Mouse (Mus musculus): ENCODE results near the gene Tbcd. TPM values are rescaled to one million over a fixed set of nuclear protein-coding genes. Genes with fewer than 3 reads are reported as not detected.

Tbcd gene
- polyA plus RNA-seq, 1 experiment from 2014 or later: 54.2 TPM

DNA sequence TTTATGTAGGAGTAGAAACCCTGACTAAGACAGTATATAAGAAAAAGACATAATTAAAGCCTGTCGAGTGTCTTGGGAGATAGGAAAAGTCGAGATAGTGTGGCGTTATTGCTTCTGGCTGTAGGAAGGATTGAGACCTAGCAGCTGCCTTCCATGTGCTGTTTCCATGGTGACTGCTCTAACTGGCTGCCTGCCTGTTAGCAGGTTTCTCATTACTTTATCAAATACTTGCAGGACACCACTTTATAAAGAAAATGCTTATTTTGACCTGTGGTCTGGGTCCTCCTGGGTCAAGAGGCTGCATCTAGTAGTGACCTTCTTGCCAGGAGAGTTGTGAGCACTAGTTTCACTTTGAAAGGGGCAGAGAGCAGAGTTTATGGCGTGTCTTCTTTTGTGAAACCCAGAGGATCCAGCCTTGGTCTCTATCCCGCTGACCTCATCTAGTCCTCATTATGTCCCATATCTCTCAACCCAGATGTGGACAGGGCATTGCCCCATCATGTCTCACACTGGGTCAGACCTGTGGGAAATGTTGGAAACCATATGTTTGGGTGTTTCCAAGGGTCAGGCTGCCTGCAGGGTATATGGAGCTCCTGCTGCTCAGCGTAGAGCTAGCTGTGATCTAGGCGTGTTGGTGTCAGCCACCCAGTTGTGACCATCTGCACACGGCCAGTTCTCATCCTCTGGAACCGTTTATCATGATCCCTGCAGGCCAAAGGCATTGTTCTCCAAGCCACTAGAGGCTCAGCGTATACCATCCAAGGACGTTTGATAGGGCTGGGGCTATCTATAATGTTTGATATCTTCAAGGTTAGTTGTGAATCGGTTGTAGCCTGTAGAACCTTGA lies 97.5 kb downstream of the Tbcd start:
- Histone ChIP-seq H3K4me3 (no peak overlapping the region), H3K36me3 (no peaks in the 10 kb centered on the region), H3K9me3 (replicated peaks) (no peaks in the 10 kb centered on the region), H3K27ac (replicated peaks) (peak overlapping the region; percentile 77), H3K27me3 (ENCODE audit: low read depth, poor library complexity, severe bottlenecking) (no peaks in the 10 kb centered on the region), H3K4me1 (peaks cover 33% of the 10 kb centered on the region)
- WGBS: 75% methylated on average over 12 of the region's 12 CpGs
- DNase-seq (ENCODE audit: low spot score): peak; percentile 18

DNA sequence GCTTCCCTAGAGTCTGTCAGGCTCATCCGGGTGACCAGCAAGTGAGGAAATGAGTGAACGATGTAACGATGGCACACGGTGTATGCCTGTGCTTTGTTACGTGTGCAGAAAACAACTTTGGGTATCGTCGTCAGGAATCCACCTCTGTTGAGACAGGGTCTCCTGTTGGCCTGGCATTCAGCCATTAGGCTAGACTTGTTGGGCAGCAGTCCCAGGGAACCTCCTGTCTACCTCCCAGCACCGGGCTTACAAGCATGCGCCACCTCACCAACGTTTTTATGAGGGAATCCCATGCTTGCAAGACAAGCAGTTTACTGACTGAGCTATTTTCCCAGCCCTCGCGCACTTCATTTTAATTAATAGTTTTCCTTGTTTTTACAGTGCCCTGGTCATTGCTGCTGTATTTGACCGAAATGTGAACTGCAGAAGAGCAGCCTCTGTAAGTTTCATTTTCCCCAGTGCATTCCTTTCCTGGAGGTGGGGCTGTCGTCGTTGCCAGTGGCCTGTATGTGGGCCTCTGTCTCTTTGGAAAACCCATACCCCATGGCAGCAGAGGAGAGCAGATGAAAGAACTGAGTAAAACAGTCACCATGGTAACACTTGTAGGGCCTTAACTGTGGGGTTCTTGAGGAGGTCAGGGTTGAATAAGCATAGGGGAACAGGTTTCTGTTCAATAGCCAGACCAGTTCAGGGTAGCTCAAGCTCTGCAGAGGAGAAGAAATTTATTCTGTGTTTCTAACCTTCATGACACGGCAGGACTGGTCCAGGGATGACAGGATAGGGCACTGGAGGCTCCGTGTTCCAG lies 98.3 kb downstream of the Tbcd start:
- peak; percentile 17 for DNase-seq (ENCODE audit: low spot score)

DNA sequence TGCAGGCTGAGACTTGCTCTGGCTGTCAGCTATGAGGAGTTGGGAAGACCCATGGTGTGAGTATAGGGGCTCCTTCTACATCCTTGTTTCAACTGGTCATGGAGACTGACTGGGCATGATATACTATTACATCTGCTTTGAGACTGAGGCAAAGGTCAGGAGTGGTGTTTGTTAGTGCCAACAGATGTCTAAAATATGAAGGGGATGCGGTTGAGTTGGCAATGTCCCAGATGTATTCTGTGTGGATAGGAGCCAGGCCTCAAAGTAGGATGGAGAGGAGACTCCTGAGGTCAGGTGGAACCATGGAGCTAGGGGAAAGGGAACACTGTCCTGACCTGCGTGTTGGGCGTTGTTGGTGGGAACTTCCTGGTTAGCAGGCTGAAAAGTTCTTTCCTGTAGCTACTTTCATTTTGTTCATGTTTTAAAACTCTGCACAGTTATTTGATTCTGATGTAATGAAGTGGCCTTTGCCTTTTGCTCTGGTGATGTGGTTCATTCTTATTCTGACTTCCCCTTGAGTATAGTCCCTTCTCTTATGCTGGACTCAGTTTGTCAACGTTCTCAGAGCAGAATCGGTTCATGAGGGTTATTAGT lies 99.6 kb downstream of the Tbcd start:
- no peaks in the 10 kb centered on the region for H3K9me3 ChIP-seq (replicated peaks)
- H3K27ac ChIP-seq (replicated peaks): peak overlapping the region; percentile 77
- peaks cover 33% of the 10 kb centered on the region for H3K4me1 ChIP-seq
- DNase-seq (ENCODE audit: low spot score): no peak
- 93% methylated on average over 5 of the region's 5 CpGs for WGBS
- no peaks in the 10 kb centered on the region for H3K27me3 ChIP-seq (ENCODE audit: low read depth, poor library complexity, severe bottlenecking)
- 0 out of 2 replicates have a peak, but pooled peaks cover 2% of the 10 kb centered on the region for H3K36me3 ChIP-seq
- no peak overlapping the region for H3K4me3 ChIP-seq

More for the DNA sequence above, 98.3 kb downstream of the Tbcd start:
- Histone ChIP-seq H3K4me1 (peaks cover 33% of the 10 kb centered on the region), H3K4me3 (no peak overlapping the region), H3K9me3 (replicated peaks) (no peaks in the 10 kb centered on the region), H3K27me3 (ENCODE audit: low read depth, poor library complexity, severe bottlenecking) (no peaks in the 10 kb centered on the region), H3K27ac (replicated peaks) (peak overlapping the region; percentile 77), H3K36me3 (no peaks in the 10 kb centered on the region)
- WGBS: 72% methylated on average over 17 of the region's 17 CpGs

DNA sequence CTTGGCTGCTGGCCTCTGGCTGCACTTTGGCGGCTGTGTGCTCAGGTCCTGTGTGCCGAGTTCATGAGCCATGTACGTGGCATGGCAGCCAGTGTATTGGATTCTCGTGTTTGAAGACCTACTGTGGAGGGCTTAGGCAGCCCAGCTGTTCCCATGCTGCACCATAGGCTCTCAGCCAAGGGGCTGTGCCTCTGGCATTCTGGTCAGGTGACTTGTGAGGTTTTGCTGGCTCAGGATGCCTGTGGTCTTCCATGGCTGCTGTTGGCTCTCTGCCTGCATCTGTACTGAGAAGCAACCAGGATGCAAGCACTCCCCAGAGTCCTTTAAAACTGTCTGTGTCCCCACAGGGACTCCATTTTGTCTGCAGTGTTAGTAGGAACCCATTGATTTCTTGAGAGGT lies 100.4 kb downstream of the Tbcd start:
- Histone ChIP-seq H3K9me3 (replicated peaks) (no peaks in the 10 kb centered on the region), H3K27me3 (ENCODE audit: low read depth, poor library complexity, severe bottlenecking) (no peaks in the 10 kb centered on the region), H3K4me1 (peaks cover 33% of the 10 kb centered on the region), H3K4me3 (no peak overlapping the region), H3K36me3 (peaks cover 5% of the 10 kb centered on the region; the same call in 1 of the 2 replicates), H3K27ac (replicated peaks) (no peak overlapping the region)
- no peak for DNase-seq (ENCODE audit: low spot score)
- WGBS: 86% methylated on average over 4 of the region's 4 CpGs

DNA sequence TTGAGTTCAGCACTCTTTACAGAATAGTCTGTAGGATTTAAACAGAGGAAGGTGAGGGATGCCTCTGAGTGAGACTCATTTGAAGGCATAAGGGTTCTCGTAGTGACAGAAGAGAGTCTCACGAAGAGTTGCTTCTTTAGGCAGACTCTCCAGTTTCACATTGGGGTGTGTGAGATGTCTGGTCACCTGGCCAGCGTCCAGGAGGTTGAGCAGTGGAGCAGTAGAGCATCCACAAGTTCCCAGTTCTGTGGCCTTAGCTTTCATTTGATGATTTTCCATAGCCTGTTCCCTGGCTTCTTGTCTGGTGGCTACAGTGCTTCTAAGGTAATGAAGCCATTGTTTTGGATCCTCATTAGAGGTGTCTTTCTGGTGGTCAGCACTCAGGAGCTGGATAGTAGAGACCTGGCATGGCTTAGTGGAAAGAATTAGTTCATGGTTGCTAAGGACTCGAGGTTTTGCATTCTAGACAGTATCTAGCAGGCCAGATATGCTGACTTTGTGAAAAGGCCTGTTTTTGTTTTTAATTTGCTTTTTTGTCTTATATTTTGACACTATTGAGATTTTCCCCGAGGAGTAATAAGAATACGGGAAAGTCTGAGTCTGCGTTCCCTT lies 101.2 kb downstream of the Tbcd start:
- peaks cover 13% of the 10 kb centered on the region for H3K36me3 ChIP-seq
- no peaks in the 10 kb centered on the region for H3K27me3 ChIP-seq (ENCODE audit: low read depth, poor library complexity, severe bottlenecking)
- no peak for DNase-seq (ENCODE audit: low spot score)
- 93% methylated on average over 7 of the region's 7 CpGs for WGBS
- H3K4me1 ChIP-seq: peaks cover 33% of the 10 kb centered on the region
- no peak overlapping the region for H3K4me3 ChIP-seq
- H3K27ac ChIP-seq (replicated peaks): no peak overlapping the region
- H3K9me3 ChIP-seq (replicated peaks): no peaks in the 10 kb centered on the region

DNA sequence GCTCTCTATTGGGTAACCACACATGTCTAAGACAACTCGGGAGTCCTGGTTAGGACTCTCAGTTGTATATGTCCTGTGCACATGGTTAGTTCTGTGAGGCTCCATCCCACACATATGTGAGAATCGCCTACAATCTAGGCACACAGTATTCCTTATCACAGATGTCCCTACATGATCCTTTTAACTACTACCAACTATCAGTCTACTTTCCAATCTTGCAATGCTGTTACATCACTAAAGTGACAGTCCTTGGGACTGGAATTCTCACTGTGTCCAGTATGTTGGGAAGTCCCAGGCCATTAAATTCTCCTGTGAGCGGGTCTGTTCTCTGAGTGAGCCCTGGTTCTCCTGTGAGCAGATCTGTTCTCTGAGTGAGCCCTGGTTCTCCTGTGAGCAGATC lies 101.7 kb downstream of the Tbcd start:
- Histone ChIP-seq H3K9me3 (replicated peaks) (no peaks in the 10 kb centered on the region), H3K27me3 (ENCODE audit: low read depth, poor library complexity, severe bottlenecking) (no peaks in the 10 kb centered on the region), H3K4me1 (peaks cover 30% of the 10 kb centered on the region), H3K36me3 (peaks cover 16% of the 10 kb centered on the region), H3K4me3 (no peak overlapping the region), H3K27ac (replicated peaks) (no peak overlapping the region)
- 98% methylated on average over 3 of the region's 3 CpGs for WGBS
- no peak for DNase-seq (ENCODE audit: low spot score)

DNA sequence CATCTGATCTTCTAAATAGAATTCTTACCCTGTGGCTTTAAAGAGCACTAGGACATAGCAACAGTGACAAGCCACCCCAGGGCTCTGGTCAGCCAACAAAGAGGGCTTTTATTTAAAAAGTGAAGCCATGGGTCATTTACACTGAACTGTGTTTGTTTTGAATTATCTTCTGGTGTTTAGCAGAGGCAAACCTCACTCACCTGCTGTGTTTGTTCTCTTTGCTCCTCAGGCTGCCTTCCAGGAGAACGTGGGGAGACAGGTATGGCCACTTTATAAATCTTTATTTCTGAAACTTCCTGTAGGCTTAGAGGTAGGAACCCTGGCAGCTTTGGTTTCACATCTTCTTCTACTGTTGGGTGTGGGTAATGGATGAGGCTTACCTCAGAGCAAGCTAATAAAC lies 105.0 kb downstream of the Tbcd start:
- H3K4me3 ChIP-seq: no peak overlapping the region
- H3K4me1 ChIP-seq: no peaks in the 10 kb centered on the region
- WGBS: 87% methylated on average over 1 of the region's 1 CpGs
- DNase-seq (ENCODE audit: low spot score): no peak
- no peaks in the 10 kb centered on the region for H3K27me3 ChIP-seq (ENCODE audit: low read depth, poor library complexity, severe bottlenecking)
- H3K9me3 ChIP-seq (replicated peaks): no peaks in the 10 kb centered on the region
- peaks cover 16% of the 10 kb centered on the region for H3K36me3 ChIP-seq
- no peak overlapping the region for H3K27ac ChIP-seq (replicated peaks)

DNA sequence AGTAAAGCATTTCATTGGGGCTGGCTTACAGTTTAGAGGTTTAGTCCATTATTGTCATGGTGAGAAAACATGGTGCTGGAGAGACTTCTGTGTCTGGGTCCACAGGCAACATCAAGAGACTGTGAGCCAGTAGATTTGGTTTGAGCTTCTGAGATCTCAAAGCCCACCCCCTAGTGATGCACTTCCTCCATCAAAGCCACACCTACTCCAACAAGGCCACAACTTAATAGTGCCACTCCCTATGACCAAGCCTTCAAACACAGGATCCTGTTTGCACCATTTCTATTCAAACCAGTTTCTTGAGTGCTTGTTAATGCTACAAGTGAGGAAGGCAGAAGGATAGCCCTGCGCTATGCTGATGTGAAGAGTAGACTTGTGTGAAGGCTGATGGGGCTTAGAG lies 106.2 kb downstream of the Tbcd start:
- Histone ChIP-seq H3K4me3 (no peak overlapping the region), H3K27ac (replicated peaks) (no peak overlapping the region), H3K27me3 (ENCODE audit: low read depth, poor library complexity, severe bottlenecking) (no peaks in the 10 kb centered on the region), H3K9me3 (replicated peaks) (no peaks in the 10 kb centered on the region), H3K36me3 (peaks cover 16% of the 10 kb centered on the region), H3K4me1 (no peaks in the 10 kb centered on the region)
- no peak for DNase-seq (ENCODE audit: low spot score)
- 92% methylated on average over 1 of the region's 1 CpGs for WGBS

DNA sequence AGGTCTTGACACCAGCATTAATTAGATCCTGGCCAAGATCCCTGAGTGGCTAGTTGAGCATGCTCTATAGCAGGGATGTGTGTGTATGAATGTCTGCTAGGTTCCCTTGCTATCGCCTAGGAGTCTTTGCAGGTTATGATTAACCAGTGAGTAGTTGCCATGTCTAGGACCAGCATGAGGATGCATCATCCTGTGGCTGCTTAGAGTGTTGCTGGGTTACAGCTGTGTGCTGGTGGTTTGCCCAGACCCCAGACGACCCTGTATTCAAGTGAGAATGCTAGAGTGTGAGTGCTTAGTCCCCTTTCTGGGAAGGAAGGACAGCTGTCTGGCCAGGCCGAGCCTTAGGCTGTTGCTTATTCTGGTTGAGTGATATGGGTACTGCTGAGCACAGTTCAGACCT lies 106.8 kb downstream of the Tbcd start:
- H3K4me3 ChIP-seq: no peak overlapping the region
- WGBS: 90% methylated on average over 3 of the region's 3 CpGs
- H3K36me3 ChIP-seq: peaks cover 16% of the 10 kb centered on the region
- DNase-seq (ENCODE audit: low spot score): no peak
- no peaks in the 10 kb centered on the region for H3K9me3 ChIP-seq (replicated peaks)
- H3K27ac ChIP-seq (replicated peaks): no peak overlapping the region
- H3K4me1 ChIP-seq: no peaks in the 10 kb centered on the region
- H3K27me3 ChIP-seq (ENCODE audit: low read depth, poor library complexity, severe bottlenecking): no peaks in the 10 kb centered on the region

DNA sequence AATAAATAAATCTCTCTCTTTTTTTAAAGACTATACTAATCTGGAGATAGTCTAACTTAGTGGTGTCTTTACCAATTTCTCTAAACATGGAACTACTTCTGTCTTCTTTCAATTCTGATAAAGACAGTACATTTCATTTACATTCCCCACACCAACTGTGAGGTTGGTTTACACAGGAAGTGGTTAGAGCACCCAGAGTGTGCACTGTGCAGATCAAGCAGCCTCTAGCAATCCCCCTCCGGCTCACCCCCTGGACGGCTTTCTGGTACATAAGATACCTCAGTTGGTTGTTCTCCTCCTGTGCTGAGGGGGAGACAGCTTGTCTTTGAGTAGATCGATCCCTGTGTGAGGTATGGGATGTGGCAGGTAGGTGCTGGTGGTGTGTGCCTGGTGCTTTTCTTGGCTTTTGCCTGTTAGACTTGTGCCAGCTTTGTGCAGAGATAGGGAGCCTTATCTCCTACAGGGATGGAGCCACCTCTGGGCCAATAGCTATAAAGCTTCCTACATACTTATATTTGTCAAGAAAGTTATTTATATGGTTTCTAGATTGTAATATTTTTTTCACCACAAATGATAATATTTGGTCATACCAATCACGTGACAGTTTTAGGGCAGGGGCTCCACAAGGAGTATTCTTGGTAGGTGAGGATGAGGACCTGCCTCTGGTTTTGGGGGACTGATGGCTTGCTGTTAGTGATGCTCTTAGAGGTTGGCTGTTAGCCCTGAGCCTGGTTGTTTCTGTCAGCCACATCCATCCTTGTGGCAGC lies 108.0 kb downstream of the Tbcd start:
- no peak overlapping the region for H3K4me3 ChIP-seq
- H3K9me3 ChIP-seq (replicated peaks): no peaks in the 10 kb centered on the region
- no peaks in the 10 kb centered on the region for H3K4me1 ChIP-seq
- DNase-seq (ENCODE audit: low spot score): no peak
- WGBS: 95% methylated on average over 4 of the region's 4 CpGs
- H3K27ac ChIP-seq (replicated peaks): no peak overlapping the region
- H3K36me3 ChIP-seq: peaks cover 23% of the 10 kb centered on the region
- H3K27me3 ChIP-seq (ENCODE audit: low read depth, poor library complexity, severe bottlenecking): no peaks in the 10 kb centered on the region

DNA sequence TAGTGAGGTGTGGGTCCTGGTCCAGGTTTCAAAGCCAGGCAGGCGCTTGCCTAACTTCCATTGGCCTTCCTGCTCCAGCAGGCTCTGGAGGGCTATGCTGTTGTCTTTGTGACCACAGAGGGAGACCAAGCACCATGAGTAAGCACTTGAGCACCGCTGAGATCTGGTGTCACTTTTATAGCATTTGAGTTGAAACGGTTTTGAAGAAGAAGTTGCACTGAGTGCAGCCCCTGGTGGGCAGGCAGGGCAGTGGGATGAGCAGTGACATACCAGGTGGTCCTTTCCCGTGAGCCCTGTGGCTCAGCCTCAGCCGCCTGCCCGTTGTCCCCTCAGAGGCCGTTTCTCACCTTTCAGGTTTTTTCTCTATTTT lies 108.5 kb downstream of the Tbcd start:
- DNase-seq (ENCODE audit: low spot score): no peak
- 89% methylated on average over 7 of the region's 7 CpGs for WGBS

DNA sequence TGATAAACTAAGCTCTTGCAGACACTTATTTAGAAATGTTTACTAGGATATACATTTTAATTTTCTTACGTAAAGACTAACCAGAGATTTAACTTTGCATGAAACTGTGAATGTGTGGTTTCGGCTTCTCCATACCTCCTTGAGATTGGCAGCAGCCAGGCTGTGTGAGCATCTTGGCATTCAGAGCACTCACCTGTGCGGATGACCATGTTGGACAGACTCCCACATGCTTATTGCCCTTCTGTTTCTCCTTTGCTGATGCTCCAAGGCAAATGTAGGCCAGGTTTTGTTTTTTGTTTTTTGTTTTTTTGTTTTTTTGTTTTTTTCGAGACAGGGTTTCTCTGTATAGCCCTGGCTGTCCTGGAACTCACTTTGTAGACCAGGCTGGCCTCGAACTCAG lies 111.6 kb downstream of the Tbcd start:
- Histone ChIP-seq H3K27ac (replicated peaks) (no peak overlapping the region), H3K36me3 (peaks cover 11% of the 10 kb centered on the region; the same call in 1 of the 2 replicates), H3K27me3 (ENCODE audit: low read depth, poor library complexity, severe bottlenecking) (no peaks in the 10 kb centered on the region), H3K4me1 (no peaks in the 10 kb centered on the region), H3K4me3 (no peak overlapping the region), H3K9me3 (replicated peaks) (no peaks in the 10 kb centered on the region)
- no peak for DNase-seq (ENCODE audit: low spot score)
- 91% methylated on average over 5 of the region's 5 CpGs for WGBS

More for the DNA sequence above, 108.5 kb downstream of the Tbcd start:
- H3K36me3 ChIP-seq: peaks cover 26% of the 10 kb centered on the region
- no peaks in the 10 kb centered on the region for H3K9me3 ChIP-seq (replicated peaks)
- H3K4me3 ChIP-seq: no peak overlapping the region
- H3K4me1 ChIP-seq: no peaks in the 10 kb centered on the region
- H3K27me3 ChIP-seq (ENCODE audit: low read depth, poor library complexity, severe bottlenecking): no peaks in the 10 kb centered on the region
- H3K27ac ChIP-seq (replicated peaks): no peak overlapping the region
